Mouse (Mus musculus) heart, adult 11 months (tissue): ENCODE data around the gene Cabp4.
A peak's percentile ranks its signal among the peaks of the same experiment; 100 is the strongest.
"Not testable (repeated sequence)": the region's sequence is repeated elsewhere in the genome, so short reads cannot be mapped to it uniquely, and the experiment has no call there.

ENCODE experiments used
- DNase-seq: peaks from one replicate; pipeline ENCODE4 v3.0.0; 2022

Gene Cabp4

DNA sequence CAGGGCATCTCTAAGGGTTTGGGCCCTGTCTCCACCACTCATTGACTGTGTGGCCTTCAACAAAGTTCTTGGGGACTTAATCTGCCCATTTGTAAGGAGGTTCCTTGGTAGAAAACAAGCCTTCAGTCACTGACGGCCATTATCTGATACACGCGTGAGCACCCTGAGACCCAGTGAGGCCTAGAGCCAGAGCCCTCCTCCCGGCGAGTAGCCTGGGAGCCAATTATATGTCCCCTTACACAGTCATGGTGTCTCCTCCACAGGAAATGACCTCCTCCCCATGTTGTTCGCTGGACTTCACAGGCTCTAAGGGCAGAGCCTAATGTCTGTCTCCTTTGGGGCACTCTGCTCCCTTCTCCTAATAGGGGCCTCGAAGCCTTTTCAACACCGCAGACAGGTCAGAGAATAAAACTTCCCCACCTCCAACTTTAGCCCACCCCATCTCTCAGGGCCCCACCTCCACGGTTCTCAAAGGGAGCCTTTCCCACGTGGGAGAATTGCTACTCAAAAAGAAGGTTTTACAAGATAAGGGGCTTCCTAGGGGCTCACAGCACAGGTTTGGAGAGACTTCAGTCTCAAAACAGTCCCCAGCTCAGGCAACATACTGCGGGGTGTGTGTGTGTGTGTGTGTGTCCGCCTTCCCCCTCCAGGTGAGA, 2.7 kb upstream of the Cabp4 start:
- peak; percentile 91 for DNase-seq

DNA sequence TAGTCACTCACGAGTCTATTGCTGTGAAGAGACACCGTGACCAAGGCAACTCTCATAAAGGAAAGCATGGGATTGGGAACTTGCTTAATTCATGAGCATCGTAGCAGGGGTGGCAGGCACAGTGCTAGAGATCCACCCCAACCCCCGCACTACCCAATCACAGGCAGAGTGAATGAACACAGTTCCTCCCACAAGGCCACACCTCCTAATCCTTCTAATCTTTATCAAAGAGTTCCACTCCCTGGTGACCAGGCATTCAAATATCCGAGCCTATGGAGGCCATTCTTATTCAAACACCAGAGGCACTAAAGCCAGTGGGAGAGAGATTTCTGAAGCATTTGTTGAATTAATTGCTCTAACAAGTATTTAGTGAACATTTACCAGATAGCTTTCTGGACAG, 2.1 kb upstream of the Cabp4 start:
- peak; percentile 89 for DNase-seq

DNA sequence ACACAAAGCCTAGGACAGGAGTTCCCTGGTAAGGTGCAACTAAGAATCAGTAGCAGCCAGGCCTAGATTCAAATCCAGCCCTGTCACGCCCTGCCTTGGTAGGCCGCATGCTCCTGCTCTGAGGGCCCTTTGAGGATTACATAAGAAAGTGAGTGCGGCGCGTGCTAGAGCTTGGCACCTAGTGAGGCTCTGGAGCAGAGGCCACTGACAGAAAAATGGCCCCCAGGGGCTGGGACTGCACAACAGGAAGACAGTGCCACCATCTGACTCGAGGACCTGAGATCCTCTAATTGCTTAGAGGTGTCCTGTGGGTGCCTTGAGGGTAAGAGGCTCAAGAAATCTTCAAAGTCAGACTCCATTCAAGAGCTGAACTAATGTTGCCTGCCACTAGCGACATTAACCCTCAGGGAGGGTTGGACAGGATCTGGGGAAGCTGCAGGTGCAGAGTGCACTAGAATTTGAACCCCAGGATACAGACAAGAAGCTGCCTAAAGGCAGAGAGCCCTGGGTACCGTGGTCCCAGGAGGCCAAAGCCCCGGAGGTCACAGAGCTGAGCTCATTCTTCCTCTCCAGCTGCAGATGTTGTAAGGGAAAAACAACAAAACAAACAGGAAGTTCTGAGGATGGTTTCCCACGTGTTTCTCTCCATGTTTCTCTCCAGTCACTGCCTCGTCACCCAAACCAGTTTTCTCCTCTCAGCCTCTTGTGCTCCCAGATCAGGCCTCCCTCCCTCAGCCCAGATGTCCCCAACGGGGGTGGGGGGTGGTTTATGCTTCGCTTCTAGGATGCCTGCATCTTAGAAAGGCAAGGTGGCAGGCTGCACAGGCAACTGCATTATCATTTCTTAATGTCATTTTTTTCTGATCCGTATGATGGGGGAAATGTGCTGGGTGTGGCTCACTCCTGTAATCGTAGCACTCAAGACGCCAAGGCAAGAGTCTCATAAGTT, 991 bp upstream of the Cabp4 start:
- peak; percentile 98 for DNase-seq

GRCm38 (mm10) chr19:4142416-4143173, 1.2 kb downstream of the Cabp4 start:
- DNase-seq = peak; percentile 92

DNA sequence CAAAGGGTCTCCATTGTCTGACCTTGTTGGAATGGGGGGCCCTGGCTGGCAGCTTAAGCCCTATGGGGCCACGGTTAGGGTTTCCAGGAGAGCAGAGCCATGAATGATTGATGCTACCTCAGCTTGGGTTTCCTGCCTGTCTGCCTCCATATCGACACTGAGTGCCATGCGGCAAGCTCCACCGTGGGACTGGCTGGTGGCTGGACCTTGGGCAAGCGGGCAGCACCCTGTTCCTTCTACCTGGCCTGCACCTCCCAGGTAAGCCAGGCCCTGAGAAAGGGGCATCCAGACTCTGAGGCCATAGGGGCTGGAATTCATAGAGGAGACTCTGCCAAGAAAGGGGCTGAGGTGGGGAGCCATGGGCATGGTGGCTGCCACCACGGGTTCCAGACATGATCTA, 3.7 kb downstream of the Cabp4 start:
- DNase-seq = peak; percentile 91

DNA sequence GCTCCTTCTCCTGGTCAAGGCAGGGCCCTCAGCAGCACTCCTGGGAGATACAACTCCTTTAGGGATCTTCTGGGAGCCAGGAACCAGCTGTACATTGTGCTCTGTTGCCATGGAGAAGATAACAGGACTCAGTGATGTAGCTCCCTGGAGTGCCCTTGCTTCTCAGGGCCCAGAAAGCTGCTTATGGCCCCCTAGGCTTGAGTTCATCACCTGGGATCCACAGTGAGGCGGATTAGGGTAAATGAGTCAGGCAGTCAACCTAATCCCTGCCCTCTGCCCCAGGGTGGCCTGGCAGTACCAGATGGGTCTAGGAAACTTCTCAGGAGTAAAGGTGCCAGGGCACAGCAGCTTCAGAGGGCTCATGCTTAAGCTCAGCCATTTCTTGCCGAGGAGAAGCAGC, 4.4 kb downstream of the Cabp4 start, which contains the start of gene Gpr152:
Gene Gpr152 (plus strand): TSS at position 342 of the 400 bp plus-strand sequence.
- no peak for DNase-seq

GRCm38 (mm10) chr19:4137913-4138312, 5.9 kb downstream of the Cabp4 start:
- DNase-seq = no peak

- DNase-seq = no peak
Measured at GRCm38 (mm10) chr19:4136463-4136862, 7.4 kb downstream of the Cabp4 start.

DNA sequence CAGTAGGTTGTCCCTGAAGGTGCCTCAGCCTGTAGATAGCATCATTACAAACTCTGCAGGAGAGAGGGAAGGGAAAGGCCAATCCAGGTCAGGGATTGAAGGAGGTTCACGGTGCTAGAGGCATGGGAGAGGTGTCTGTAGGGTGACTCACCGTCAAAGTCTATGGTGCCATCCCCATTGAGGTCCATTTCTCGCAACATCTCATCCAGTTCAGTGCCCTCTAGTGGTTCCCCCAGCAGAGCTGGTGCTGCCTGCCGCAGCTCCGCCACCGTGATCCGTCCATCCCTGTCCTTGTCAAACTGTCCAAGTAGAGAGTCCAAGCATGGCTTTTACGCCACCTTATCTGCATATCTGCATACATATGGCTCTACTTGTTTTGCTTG, 7.9 kb downstream of the Cabp4 start:
- not testable (repeated sequence) for DNase-seq

DNA sequence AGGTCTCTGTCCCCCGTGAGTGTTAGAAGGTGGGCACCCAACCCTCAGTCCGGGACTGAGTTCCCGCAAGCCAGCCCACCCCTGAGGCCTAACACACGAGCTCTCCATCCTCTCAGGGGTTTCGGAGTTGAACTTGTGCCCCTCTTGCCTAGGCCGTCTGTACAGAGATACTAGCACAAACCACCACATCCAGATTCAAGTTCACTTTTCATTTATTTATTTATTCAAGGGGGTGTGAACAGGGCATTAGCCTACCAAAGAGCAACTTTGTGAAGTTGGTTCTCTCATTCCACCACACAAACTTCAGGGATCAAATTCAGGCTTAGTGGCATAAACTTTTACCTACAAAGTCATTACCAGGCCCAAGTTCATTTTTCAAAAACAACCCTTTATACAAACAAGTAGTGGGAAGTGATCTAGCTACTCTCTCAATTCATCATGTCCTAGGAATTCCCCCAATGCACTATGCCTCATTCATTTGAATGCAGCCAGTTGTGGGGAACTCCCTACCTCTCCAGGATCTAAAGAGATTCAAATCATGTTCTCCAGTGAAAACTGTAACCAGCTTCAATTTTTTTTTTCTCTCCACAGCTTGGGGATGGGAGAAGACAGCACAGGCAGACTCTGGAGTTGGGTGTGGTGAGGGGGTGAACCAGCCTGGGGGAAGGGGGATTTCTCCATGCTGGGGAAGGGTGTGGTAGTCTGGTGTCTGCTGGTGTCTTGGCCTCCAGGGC, 8.4 kb downstream of the Cabp4 start:
- DNase-seq = not testable (repeated sequence)

- DNase-seq = no peak
Measured at GRCm38 (mm10) chr19:4134354-4134753, 9.5 kb downstream of the Cabp4 start.

GRCm38 (mm10) chr19:4131768-4132167, 12.1 kb downstream of the Cabp4 start:
- DNase-seq = no peak

DNA sequence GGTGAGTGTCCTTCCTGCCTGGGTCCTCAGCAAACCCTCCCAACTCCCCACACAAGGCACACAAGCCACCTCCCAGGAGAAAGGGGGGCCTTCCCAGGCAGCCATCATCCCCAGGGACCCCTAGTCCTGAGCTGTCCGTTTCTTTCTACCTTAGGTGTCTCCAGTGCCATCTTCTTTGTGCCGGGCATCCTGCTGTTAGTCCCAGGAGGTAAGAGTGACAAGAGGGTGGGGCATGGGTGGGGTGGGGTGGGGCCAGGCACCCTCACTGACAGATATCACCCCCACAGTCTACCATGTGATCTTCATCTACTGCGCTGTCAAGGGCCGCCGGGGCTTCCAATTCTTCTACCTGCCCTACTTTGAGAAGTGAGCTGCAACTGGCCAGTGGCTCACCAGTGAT, 12.8 kb downstream of the Cabp4 start:
- DNase-seq = no peak

GRCm38 (mm10) chr19:4130106-4130505, 13.7 kb downstream of the Cabp4 start:
- DNase-seq = no peak

GRCm38 (mm10) chr19:4129462-4129861, 14.4 kb downstream of the Cabp4 start:
- DNase-seq = peak; percentile 94

DNA sequence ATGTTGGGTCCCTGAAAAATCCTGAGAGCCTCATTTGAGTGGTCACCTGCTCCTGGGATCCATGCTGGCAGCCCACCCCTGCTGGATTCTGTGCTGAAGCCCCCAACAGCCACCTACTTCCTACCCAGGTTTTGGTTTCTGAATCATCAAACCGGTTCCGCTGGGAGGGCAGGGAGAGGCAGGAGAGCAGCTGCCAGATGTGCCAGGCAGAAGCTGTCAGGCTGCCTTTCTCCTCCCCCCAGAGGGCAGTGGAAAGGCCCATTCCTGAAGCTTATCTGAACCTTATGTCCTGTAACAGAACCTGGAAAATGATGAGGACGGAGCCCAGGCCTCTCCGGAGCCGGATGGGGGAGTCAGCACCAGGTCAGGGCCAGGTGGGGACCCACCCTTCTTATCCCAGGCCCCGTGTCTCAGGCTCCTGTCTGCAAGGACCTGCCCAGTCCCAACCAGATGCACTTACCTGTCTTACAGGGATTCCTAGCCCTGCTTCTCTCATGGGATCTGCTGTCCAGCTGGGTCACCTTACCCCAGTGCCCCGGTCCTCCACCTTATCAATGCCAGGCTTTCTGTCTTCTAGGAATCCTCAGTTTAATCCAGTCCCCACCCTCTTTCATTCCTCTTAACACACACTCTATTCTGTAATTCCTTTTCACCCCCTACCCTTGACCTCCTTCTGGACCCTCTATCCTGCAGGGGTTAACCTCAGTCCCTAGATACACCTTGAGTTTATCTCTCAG, 16.9 kb downstream of the Cabp4 start:
- peak; percentile 96 for DNase-seq

DNA sequence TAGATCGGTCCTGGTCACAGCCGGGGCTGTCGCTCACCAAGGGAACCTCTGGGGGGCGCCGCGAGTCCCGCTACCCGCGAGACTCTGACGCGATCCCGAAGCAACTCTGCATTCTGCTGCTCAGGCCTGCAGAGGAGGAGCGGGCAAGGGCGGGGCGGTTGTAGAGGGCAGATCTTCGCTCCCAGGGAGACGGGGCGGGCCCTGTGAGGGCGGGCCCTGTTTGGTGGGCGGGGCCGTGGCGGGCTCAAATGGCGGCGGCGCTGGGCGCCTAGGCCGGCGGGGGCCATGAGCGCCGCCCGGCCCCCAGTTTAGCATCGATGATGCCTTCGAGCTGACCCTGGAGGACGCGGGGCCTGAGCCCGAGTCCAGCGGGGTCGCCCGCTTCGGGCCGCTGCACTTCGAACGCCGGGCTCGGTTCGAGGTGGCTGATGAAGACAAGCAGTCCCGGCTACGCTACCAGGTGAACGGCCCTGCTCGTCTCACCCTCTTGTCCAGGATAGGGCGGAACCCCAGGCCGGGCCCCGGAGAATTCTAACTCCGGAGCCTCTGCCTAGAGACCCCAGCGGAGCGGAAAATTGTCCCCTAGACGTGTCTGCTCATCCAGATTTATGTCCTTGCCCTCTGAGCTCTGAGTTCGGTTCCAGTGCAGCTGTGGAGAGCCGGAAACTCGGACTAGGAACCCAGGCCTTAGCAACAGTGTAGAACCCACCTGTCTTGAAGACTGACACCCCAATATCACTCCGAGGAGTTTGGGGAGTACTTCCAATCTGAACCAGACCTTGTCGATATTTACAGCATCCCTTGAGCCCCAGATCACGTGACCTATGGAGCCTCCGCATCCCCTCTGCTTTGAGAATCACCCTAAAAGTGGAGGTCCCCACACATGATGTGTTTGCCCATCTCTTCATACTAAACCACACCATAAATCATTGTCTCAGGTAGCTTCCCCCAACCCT, 17.8 kb downstream of the Cabp4 start, which contains the start of gene Aip:
Gene Aip (minus strand): TSS at position 118 of the 956 bp plus-strand sequence.
- peak; percentile 100 for DNase-seq

DNA sequence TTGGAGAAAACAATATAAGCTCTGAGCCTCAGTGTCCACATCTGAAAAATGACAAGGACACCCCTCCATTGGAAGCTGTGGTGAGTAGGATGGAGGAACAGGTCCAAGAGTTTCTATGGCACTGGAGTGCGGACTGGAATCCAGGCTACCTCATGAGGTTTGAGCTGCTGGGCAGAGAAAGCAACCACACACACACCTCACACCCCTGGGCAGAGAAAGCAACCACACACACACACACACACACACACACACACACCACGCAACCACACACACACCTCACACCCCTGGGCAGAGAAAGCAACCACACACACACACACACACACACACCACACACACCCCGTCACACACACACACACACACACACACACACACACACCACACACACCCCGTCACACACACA, 18.6 kb downstream of the Cabp4 start:
- DNase-seq = not testable (repeated sequence)

- no peak for DNase-seq
Measured at GRCm38 (mm10) chr19:4124432-4124831, 19.4 kb downstream of the Cabp4 start.
